Mouse (Mus musculus): ENCODE data around the gene Cdh13. TPM values are rescaled to one million over a fixed set of nuclear protein-coding genes. Genes with fewer than 3 reads are reported as not detected.

Gene Cdh13
- polyA plus RNA-seq, 1 experiment from 2014 or later: 159 TPM

GRCm38 (mm10) chr8:118488735-118489134 lies 205.2 kb downstream of the Cdh13 start:
- no peak overlapping the region for H3K4me2 ChIP-seq (ENCODE audit: low read length)
- no peak for ATAC-seq
- no peaks in the 10 kb centered on the region for H3K27me3 ChIP-seq (ENCODE audit: control insufficient read depth, insufficient read depth, low read depth, low read length)
- no peak overlapping the region for H3K27ac ChIP-seq (ENCODE audit: low read length)
- H3K4me3 ChIP-seq (ENCODE audit: low read depth, low read length): no peak overlapping the region
- no peak overlapping the region for H3K9ac ChIP-seq (ENCODE audit: low read depth, low read length)
- no peaks in the 10 kb centered on the region for H3K36me3 ChIP-seq (ENCODE audit: control insufficient read depth, insufficient read depth, low read length)
- WGBS: 25% methylated on average over 4 of the region's 4 CpGs
- H3K4me1 ChIP-seq (ENCODE audit: control insufficient read depth, insufficient read depth, low read length): peaks cover 9% of the 10 kb centered on the region; the same call in 1 of the 2 replicates
- H3K9me3 ChIP-seq (replicated peaks; ENCODE audit: control insufficient read depth, low read length, poor library complexity, severe bottlenecking): no peaks in the 10 kb centered on the region

GRCm38 (mm10) chr8:118502509-118502908 lies 219.0 kb downstream of the Cdh13 start:
- Histone ChIP-seq H3K27ac (ENCODE audit: low read length) (no peak overlapping the region), H3K4me2 (ENCODE audit: low read length) (no peak overlapping the region), H3K4me1 (ENCODE audit: control insufficient read depth, insufficient read depth, low read length) (peaks cover 11% of the 10 kb centered on the region; the same call in 1 of the 2 replicates), H3K27me3 (ENCODE audit: control insufficient read depth, insufficient read depth, low read depth, low read length) (no peaks in the 10 kb centered on the region), H3K4me3 (ENCODE audit: low read depth, low read length) (no peak overlapping the region), H3K9ac (ENCODE audit: low read depth, low read length) (no peak overlapping the region), H3K36me3 (ENCODE audit: control insufficient read depth, insufficient read depth, low read length) (no peaks in the 10 kb centered on the region), H3K9me3 (replicated peaks; ENCODE audit: control insufficient read depth, low read length, poor library complexity, severe bottlenecking) (no peaks in the 10 kb centered on the region)
- 64% methylated on average over 8 of the region's 8 CpGs for WGBS
- no peak for ATAC-seq

- no peak overlapping the region for H3K9ac ChIP-seq (ENCODE audit: low read depth, low read length)
- no peaks in the 10 kb centered on the region for H3K4me1 ChIP-seq (ENCODE audit: control insufficient read depth, insufficient read depth, low read length)
- 93% methylated on average over 5 of the region's 5 CpGs for WGBS
Measured at GRCm38 (mm10) chr8:118509426-118509825, 225.9 kb downstream of the Cdh13 start.

GRCm38 (mm10) chr8:118513259-118513658 lies 229.7 kb downstream of the Cdh13 start:
- ATAC-seq: no peak
- no peak overlapping the region for H3K27ac ChIP-seq (ENCODE audit: low read length)
- H3K4me3 ChIP-seq (ENCODE audit: low read depth, low read length): no peak overlapping the region
- WGBS: 61% methylated on average over 6 of the region's 6 CpGs
- no peaks in the 10 kb centered on the region for H3K27me3 ChIP-seq (ENCODE audit: control insufficient read depth, insufficient read depth, low read depth, low read length)
- H3K4me2 ChIP-seq (ENCODE audit: low read length): no peak overlapping the region
- H3K36me3 ChIP-seq (ENCODE audit: control insufficient read depth, insufficient read depth, low read length): no peaks in the 10 kb centered on the region
- peaks cover 2% of the 10 kb centered on the region; the same call in 1 of the 2 replicates for H3K4me1 ChIP-seq (ENCODE audit: control insufficient read depth, insufficient read depth, low read length)
- no peak overlapping the region for H3K9ac ChIP-seq (ENCODE audit: low read depth, low read length)
- H3K9me3 ChIP-seq (replicated peaks; ENCODE audit: control insufficient read depth, low read length, poor library complexity, severe bottlenecking): no peaks in the 10 kb centered on the region

More at GRCm38 (mm10) chr8:118509426-118509825, 225.9 kb downstream of the Cdh13 start:
- no peaks in the 10 kb centered on the region for H3K9me3 ChIP-seq (replicated peaks; ENCODE audit: control insufficient read depth, low read length, poor library complexity, severe bottlenecking)
- H3K27ac ChIP-seq (ENCODE audit: low read length): no peak overlapping the region
- ATAC-seq: no peak
- no peaks in the 10 kb centered on the region for H3K36me3 ChIP-seq (ENCODE audit: control insufficient read depth, insufficient read depth, low read length)
- H3K27me3 ChIP-seq (ENCODE audit: control insufficient read depth, insufficient read depth, low read depth, low read length): no peaks in the 10 kb centered on the region
- H3K4me2 ChIP-seq (ENCODE audit: low read length): no peak overlapping the region
- no peak overlapping the region for H3K4me3 ChIP-seq (ENCODE audit: low read depth, low read length)

- H3K36me3 ChIP-seq (ENCODE audit: control insufficient read depth, insufficient read depth, low read length): no peaks in the 10 kb centered on the region
- H3K4me3 ChIP-seq (ENCODE audit: low read depth, low read length): no peak overlapping the region
- H3K9me3 ChIP-seq (replicated peaks; ENCODE audit: control insufficient read depth, low read length, poor library complexity, severe bottlenecking): no peaks in the 10 kb centered on the region
- peaks cover 7% of the 10 kb centered on the region; the same call in 1 of the 2 replicates for H3K4me1 ChIP-seq (ENCODE audit: control insufficient read depth, insufficient read depth, low read length)
- WGBS: 85% methylated on average over 6 of the region's 6 CpGs
- no peaks in the 10 kb centered on the region for H3K27me3 ChIP-seq (ENCODE audit: control insufficient read depth, insufficient read depth, low read depth, low read length)
- H3K4me2 ChIP-seq (ENCODE audit: low read length): no peak overlapping the region
- H3K27ac ChIP-seq (ENCODE audit: low read length): no peak overlapping the region
- H3K9ac ChIP-seq (ENCODE audit: low read depth, low read length): no peak overlapping the region
- ATAC-seq: no peak
Measured at GRCm38 (mm10) chr8:118515616-118516015, 232.1 kb downstream of the Cdh13 start.

- WGBS: 41% methylated on average over 4 of the region's 4 CpGs
- Histone ChIP-seq H3K4me1 (ENCODE audit: control insufficient read depth, insufficient read depth, low read length) (peaks cover 7% of the 10 kb centered on the region; the same call in 1 of the 2 replicates), H3K4me2 (ENCODE audit: low read length) (no peak overlapping the region), H3K9me3 (replicated peaks; ENCODE audit: control insufficient read depth, low read length, poor library complexity, severe bottlenecking) (no peaks in the 10 kb centered on the region), H3K27me3 (ENCODE audit: control insufficient read depth, insufficient read depth, low read depth, low read length) (0 out of 2 replicates have a peak, but pooled peaks cover 2% of the 10 kb centered on the region), H3K9ac (ENCODE audit: low read depth, low read length) (no peak overlapping the region), H3K36me3 (ENCODE audit: control insufficient read depth, insufficient read depth, low read length) (no peaks in the 10 kb centered on the region), H3K4me3 (ENCODE audit: low read depth, low read length) (no peak overlapping the region), H3K27ac (ENCODE audit: low read length) (no peak overlapping the region)
- no peak for ATAC-seq
Measured at GRCm38 (mm10) chr8:118517071-118517470, 233.5 kb downstream of the Cdh13 start.

- Histone ChIP-seq H3K4me1 (ENCODE audit: control insufficient read depth, insufficient read depth, low read length) (peaks cover 7% of the 10 kb centered on the region; the same call in 1 of the 2 replicates), H3K4me3 (ENCODE audit: low read depth, low read length) (no peak overlapping the region), H3K9ac (ENCODE audit: low read depth, low read length) (no peak overlapping the region), H3K36me3 (ENCODE audit: control insufficient read depth, insufficient read depth, low read length) (no peaks in the 10 kb centered on the region), H3K27ac (ENCODE audit: low read length) (no peak overlapping the region), H3K4me2 (ENCODE audit: low read length) (no peak overlapping the region), H3K27me3 (ENCODE audit: control insufficient read depth, insufficient read depth, low read depth, low read length) (0 out of 2 replicates have a peak, but pooled peaks cover 2% of the 10 kb centered on the region), H3K9me3 (replicated peaks; ENCODE audit: control insufficient read depth, low read length, poor library complexity, severe bottlenecking) (no peaks in the 10 kb centered on the region)
- ATAC-seq: no peak
- 74% methylated on average over 13 of the region's 13 CpGs for WGBS
Measured at GRCm38 (mm10) chr8:118518030-118518741, 234.7 kb downstream of the Cdh13 start.

GRCm38 (mm10) chr8:118518742-118519102 lies 235.2 kb downstream of the Cdh13 start:
- Histone ChIP-seq H3K4me2 (ENCODE audit: low read length) (no peak overlapping the region), H3K4me3 (ENCODE audit: low read depth, low read length) (no peak overlapping the region), H3K36me3 (ENCODE audit: control insufficient read depth, insufficient read depth, low read length) (no peaks in the 10 kb centered on the region), H3K9ac (ENCODE audit: low read depth, low read length) (no peak overlapping the region), H3K27ac (ENCODE audit: low read length) (no peak overlapping the region), H3K27me3 (ENCODE audit: control insufficient read depth, insufficient read depth, low read depth, low read length) (0 out of 2 replicates have a peak, but pooled peaks cover 2% of the 10 kb centered on the region), H3K9me3 (replicated peaks; ENCODE audit: control insufficient read depth, low read length, poor library complexity, severe bottlenecking) (no peaks in the 10 kb centered on the region), H3K4me1 (ENCODE audit: control insufficient read depth, insufficient read depth, low read length) (peaks cover 7% of the 10 kb centered on the region; the same call in 1 of the 2 replicates)
- WGBS: 38% methylated on average over 3 of the region's 3 CpGs
- no peak for ATAC-seq

GRCm38 (mm10) chr8:118523922-118524321 lies 240.4 kb downstream of the Cdh13 start:
- WGBS: 76% methylated on average over 1 of the region's 1 CpGs
- Histone ChIP-seq H3K4me3 (ENCODE audit: low read depth, low read length) (no peak overlapping the region), H3K27ac (ENCODE audit: low read length) (no peak overlapping the region), H3K9ac (ENCODE audit: low read depth, low read length) (no peak overlapping the region), H3K36me3 (ENCODE audit: control insufficient read depth, insufficient read depth, low read length) (no peaks in the 10 kb centered on the region), H3K4me1 (ENCODE audit: control insufficient read depth, insufficient read depth, low read length) (no peaks in the 10 kb centered on the region), H3K9me3 (replicated peaks; ENCODE audit: control insufficient read depth, low read length, poor library complexity, severe bottlenecking) (no peaks in the 10 kb centered on the region), H3K4me2 (ENCODE audit: low read length) (no peak overlapping the region), H3K27me3 (ENCODE audit: control insufficient read depth, insufficient read depth, low read depth, low read length) (0 out of 2 replicates have a peak, but pooled peaks cover 2% of the 10 kb centered on the region)
- no peak for ATAC-seq

All from midbrain, embryonic 16.5 days (tissue).